ENCODE assay signal across 8 mouse cellular contexts in genomic region chr14:57664822-57665627, GRCm38 (mm10). TPM values are rescaled to one million over a fixed set of nuclear protein-coding genes. Genes with fewer than 3 reads are reported as not detected.
DNase-seq lines count a peak whose midpoint lies in the region; ATAC-seq and TF ChIP-seq lines count a peak whose summit lies in the region.

Gene Xpo4 (minus strand): TSS chr14:57665430.

- no peaks in the 10 kb centered on the region for H3K27me3 ChIP-seq in erythroblast, embryonic 14.5 days (ENCODE audit: control insufficient read depth)
- H3K27me3 ChIP-seq in heart, embryonic 12.5 days (replicated peaks) = no peaks in the 10 kb centered on the region
- H3K27me3 ChIP-seq in kidney, postnatal 0 days (ENCODE audit: insufficient read depth, low read length) = no peaks in the 10 kb centered on the region
- H3K27me3 ChIP-seq in liver, adult 2 months (ENCODE audit: control insufficient read depth, insufficient read depth, low read length) = no peaks in the 10 kb centered on the region

- peak within 1 kb of the TSS; percentile 68 for H3K4me3 ChIP-seq in erythroblast, embryonic 14.5 days (replicated peaks)
- peak within 1 kb of the TSS; percentile 75 for H3K4me3 ChIP-seq in heart, embryonic 12.5 days
- H3K4me3 ChIP-seq in kidney, postnatal 0 days (replicated peaks; ENCODE audit: low read depth, low read length) = peak within 1 kb of the TSS; percentile 81
- peak within 1 kb of the TSS; percentile 86 for H3K4me3 ChIP-seq in liver, adult 2 months (ENCODE audit: insufficient read depth, low read depth, low read length)

- H3K4me2 ChIP-seq in heart, embryonic 12.5 days = peak within 1 kb of the TSS; percentile 67
- H3K4me2 ChIP-seq in kidney, postnatal 0 days (ENCODE audit: low read length) = peak within 1 kb of the TSS; percentile 62

- TF ChIP-seq CTCF in kidney, postnatal 0 days (IDR thresholded peaks at IDR 0.05; ENCODE audit: low read depth) = peak; percentile 45; the same call in 1 of the 2 replicates
- peak; percentile 41; the same call in 1 of the 2 replicates for TF ChIP-seq CTCF in liver, adult 2 months (IDR thresholded peaks at IDR 0.05; ENCODE audit: low read depth, low read length)

- H3K27ac ChIP-seq in heart, embryonic 12.5 days (ENCODE audit: poor library complexity, severe bottlenecking) = peak within 1 kb of the TSS; percentile 91
- peak within 1 kb of the TSS; percentile 91 for H3K27ac ChIP-seq in kidney, postnatal 0 days
- peak within 1 kb of the TSS; percentile 40 for H3K27ac ChIP-seq in liver, adult 2 months (replicated peaks; ENCODE audit: insufficient read depth, low read depth, low read length)

- TF ChIP-seq POLR2A in liver, adult 2 months (IDR thresholded peaks at IDR 0.05; ENCODE audit: extremely low read depth, insufficient read depth, low read length) = peak; percentile 29; the same call in 1 of the 2 replicates

- peak; percentile 90 for DNase-seq in CD4-positive, CD25-positive, alpha-beta regulatory T cell, adult 2 months (ENCODE audit: low read depth, low spot score)
- DNase-seq in brain, embryonic 18.5 days (ENCODE audit: low read depth, low spot score) = peak; percentile 66
- peak; percentile 87 for DNase-seq in kidney, postnatal 0 days (ENCODE audit: low spot score)
- DNase-seq in liver, adult 2 months (ENCODE audit: extremely low read depth, low read depth, low spot score) = peak; percentile 64
- DNase-seq in spleen, postnatal 36 days (ENCODE audit: low spot score in 2 of 2) = peak; percentile 78 to 80

- ATAC-seq in heart, embryonic 12.5 days (ENCODE audit: insufficient number of reproducible peaks, low FRiP score) = peak; percentile 94
- peak; percentile 92 for ATAC-seq in kidney, postnatal 0 days (replicated peaks; ENCODE audit: low FRiP score, low read depth)
- peak; percentile 83 for ATAC-seq in monocyte, adult 5-6 weeks (replicated peaks; ENCODE audit: insufficient number of reproducible peaks, low FRiP score, low TSS enrichment, poor library complexity, severe bottlenecking)

- H3K79me2 ChIP-seq in liver, adult 2 months (ENCODE audit: control insufficient read depth, insufficient read depth, low read length) = peaks cover 6% of the 10 kb centered on the region; the same call in 1 of the 2 replicates

- H3K9ac ChIP-seq in heart, embryonic 12.5 days = peak within 1 kb of the TSS; percentile 92
- peak within 1 kb of the TSS; percentile 84 for H3K9ac ChIP-seq in kidney, postnatal 0 days (ENCODE audit: low read depth, low read length)
- peak within 1 kb of the TSS; percentile 82 for H3K9ac ChIP-seq in liver, adult 2 months (ENCODE audit: low read depth, low read length)

- H3K36me3 ChIP-seq in erythroblast, embryonic 14.5 days (ENCODE audit: control insufficient read depth) = peaks cover 20% of the 10 kb centered on the region
- H3K36me3 ChIP-seq in heart, embryonic 12.5 days = no peaks in the 10 kb centered on the region
- no peaks in the 10 kb centered on the region; the same call in 1 of the 2 replicates for H3K36me3 ChIP-seq in kidney, postnatal 0 days (ENCODE audit: insufficient read depth, low read length)
- H3K36me3 ChIP-seq in liver, adult 2 months (ENCODE audit: control insufficient read depth, insufficient read depth, low read length) = no peaks in the 10 kb centered on the region

- H3K9me3 ChIP-seq in erythroblast, embryonic 14.5 days (ENCODE audit: control insufficient read depth, low read length) = no peaks in the 10 kb centered on the region
- no peaks in the 10 kb centered on the region for H3K9me3 ChIP-seq in heart, embryonic 12.5 days (replicated peaks)
- no peaks in the 10 kb centered on the region for H3K9me3 ChIP-seq in kidney, postnatal 0 days (replicated peaks; ENCODE audit: low read length)

- peaks cover 45% of the 10 kb centered on the region for H3K4me1 ChIP-seq in erythroblast, embryonic 14.5 days (ENCODE audit: control insufficient read depth)
- H3K4me1 ChIP-seq in heart, embryonic 12.5 days (replicated peaks) = peaks cover 7% of the 10 kb centered on the region
- H3K4me1 ChIP-seq in kidney, postnatal 0 days (replicated peaks; ENCODE audit: insufficient read depth, low read length) = 0 out of 2 replicates have a peak, but pooled peaks cover 9% of the 10 kb centered on the region
- H3K4me1 ChIP-seq in liver, adult 2 months (ENCODE audit: control insufficient read depth, insufficient read depth, low read length) = no peaks in the 10 kb centered on the region

- under 1% methylated on average over 80 of the region's 80 CpGs for WGBS in heart, embryonic 12.5 days
- WGBS in kidney, postnatal 0 days = under 1% methylated on average over 80 of the region's 80 CpGs
- under 1% methylated on average over 80 of the region's 80 CpGs for WGBS in liver, adult 2 months

RNA-seq across cellular contexts. Expression of gene Xpo4, which starts in this region (rescaled TPM):
- 0.42 and 0.72 TPM in 2 replicates for polyA plus RNA-seq in erythroblast, embryonic 14.5 days (2012)
- polyA plus RNA-seq in heart, embryonic 12.5 days (2016; fragmentation: Nextera tagmentation; extraction: Ambion mirVana) = 19.2 and 19.5 TPM in 2 replicates
- polyA plus RNA-seq in kidney, postnatal 0 days (2015; fragmentation: Nextera tagmentation; extraction: Ambion mirVana) = 11.0 TPM in 2 replicates
- total RNA-seq in liver, adult 2 months (2014; rRNA removed) = 8.0 and 8.1 TPM in 2 replicates
- polyA plus RNA-seq in liver, adult 2 months (2012; rRNA removed) = 1.5 and 1.6 TPM in 2 replicates
- 31.5 to 36.8 TPM (median 34.4 TPM) in 3 replicates for total RNA-seq in monocyte, adult 5-6 weeks (2017)

Comparison
In these comparisons a context has a peak if more than half of its experiments do, and no peak if none do; other contexts are left out.
1. Peak in every context shown above with its lines: DNase-seq, ATAC-seq, H3K4me3 ChIP-seq and H3K27ac ChIP-seq.
2. H3K27ac ChIP-seq: peak in every context shown above with its lines; median percentile 91 in heart, embryonic 12.5 days; 91 in kidney, postnatal 0 days; 40 in liver, adult 2 months.